Mouse (Mus musculus): ENCODE measurements around the gene Zfp219. TPM values are rescaled to one million over a fixed set of nuclear protein-coding genes. Genes with fewer than 3 reads are reported as not detected.

Zfp219 gene
- polyA plus RNA-seq, 1 experiment, result 33.1 TPM

DNA sequence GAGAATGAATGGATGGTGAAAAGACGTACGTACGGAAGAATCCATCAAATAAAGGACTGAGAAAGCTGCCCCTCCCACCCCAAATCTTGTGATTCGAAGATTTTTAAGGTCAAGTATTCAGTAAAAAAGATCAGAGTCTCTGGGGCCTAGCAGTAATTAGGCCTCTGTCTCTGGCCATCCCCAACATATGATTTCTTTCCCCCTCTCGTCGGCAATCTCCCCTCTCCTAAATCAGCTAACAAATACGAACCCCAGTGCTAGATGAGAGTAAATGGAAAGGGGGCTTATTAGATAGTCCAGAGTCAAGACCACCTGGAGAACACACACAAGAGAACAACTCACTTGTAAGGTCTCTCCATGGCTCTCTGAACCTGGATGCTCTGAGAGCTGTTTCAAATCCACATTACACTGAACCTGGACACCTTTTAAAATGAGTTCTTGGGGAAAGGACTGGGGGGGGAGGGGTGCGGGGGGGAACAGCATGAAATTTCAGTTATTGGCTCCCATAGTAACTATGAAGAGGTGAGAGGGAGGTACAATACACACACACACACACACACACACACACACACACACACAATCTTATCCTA, 7.4 kb downstream of the Zfp219 start:
- Histone ChIP-seq H3K27ac (ENCODE audit: insufficient read depth, low read length) (peak overlapping the region; percentile 58; the same call in 1 of the 2 replicates), H3K4me3 (ENCODE audit: insufficient read depth, low read length) (peak overlapping the region; percentile 33; the same call in 1 of the 2 replicates), H3K4me1 (ENCODE audit: control insufficient read depth, insufficient read depth, low read length) (peaks cover 13% of the 10 kb centered on the region)
- TF ChIP-seq POLR2A (IDR thresholded peaks at IDR 0.05; ENCODE audit: low read depth, low read length), result no peak
- no peak for TF ChIP-seq CTCF (IDR thresholded peaks at IDR 0.05; ENCODE audit: borderline replicate concordance, insufficient read depth, low read length)

GRCm38 (mm10) chr14:52012553-52012952, 8.0 kb downstream of the Zfp219 start:
- TF ChIP-seq CTCF (IDR thresholded peaks at IDR 0.05; ENCODE audit: borderline replicate concordance, insufficient read depth, low read length) (no peak), POLR2A (IDR thresholded peaks at IDR 0.05; ENCODE audit: low read depth, low read length) (no peak)
- peaks cover 13% of the 10 kb centered on the region for H3K4me1 ChIP-seq (ENCODE audit: control insufficient read depth, insufficient read depth, low read length)
- H3K27ac ChIP-seq (ENCODE audit: insufficient read depth, low read length), result peak overlapping the region; percentile 41; the same call in 1 of the 2 replicates
- H3K4me3 ChIP-seq (ENCODE audit: insufficient read depth, low read length), result no peak overlapping the region

DNA sequence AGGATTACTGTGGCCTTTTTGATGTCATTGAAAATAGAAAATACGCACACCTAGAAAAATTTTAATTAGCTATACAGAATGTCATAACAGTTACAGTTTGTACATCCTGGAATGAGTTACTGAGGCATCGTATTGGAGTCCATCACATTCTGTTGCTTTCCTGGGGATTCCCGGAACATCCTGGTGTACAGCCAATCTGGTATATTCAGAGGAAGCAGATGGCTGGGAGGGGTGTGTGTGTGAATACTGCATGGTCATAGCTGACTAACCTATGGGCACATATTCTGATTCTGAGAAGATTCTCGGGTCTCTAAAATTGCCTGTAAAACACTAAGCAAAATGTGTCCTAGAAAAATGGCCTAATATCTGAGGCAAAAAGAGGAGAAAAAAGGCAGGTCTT, 8.4 kb downstream of the Zfp219 start:
- no peak for TF ChIP-seq CTCF (IDR thresholded peaks at IDR 0.05; ENCODE audit: borderline replicate concordance, insufficient read depth, low read length)
- no peak for TF ChIP-seq POLR2A (IDR thresholded peaks at IDR 0.05; ENCODE audit: low read depth, low read length)
- Histone ChIP-seq H3K27ac (ENCODE audit: insufficient read depth, low read length) (peak overlapping the region; percentile 41; the same call in 1 of the 2 replicates), H3K4me3 (ENCODE audit: insufficient read depth, low read length) (no peak overlapping the region), H3K4me1 (ENCODE audit: control insufficient read depth, insufficient read depth, low read length) (peaks cover 13% of the 10 kb centered on the region)

DNA sequence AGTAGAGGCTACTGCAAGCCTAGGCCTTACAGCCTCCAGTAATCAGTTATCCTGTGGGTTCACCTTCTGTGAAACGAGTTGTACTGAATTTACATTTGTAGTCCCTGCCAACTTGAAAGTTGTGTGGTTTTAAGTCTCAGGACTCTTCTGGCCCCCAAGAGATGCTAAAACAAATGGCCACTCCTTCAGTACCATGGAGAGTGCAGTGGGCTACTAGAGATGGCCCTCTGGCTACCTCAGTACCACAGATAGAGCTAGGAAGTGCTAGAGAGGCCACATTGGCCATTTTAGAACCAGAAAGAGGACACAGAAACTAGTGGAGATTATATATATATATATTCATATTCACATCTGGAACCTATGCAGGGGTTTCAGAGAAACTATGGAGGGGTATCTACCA, 8.8 kb downstream of the Zfp219 start:
- H3K4me1 ChIP-seq (ENCODE audit: control insufficient read depth, insufficient read depth, low read length), result peaks cover 13% of the 10 kb centered on the region
- no peak overlapping the region for H3K4me3 ChIP-seq (ENCODE audit: insufficient read depth, low read length)
- TF ChIP-seq POLR2A (IDR thresholded peaks at IDR 0.05; ENCODE audit: low read depth, low read length), result no peak
- TF ChIP-seq CTCF (IDR thresholded peaks at IDR 0.05; ENCODE audit: borderline replicate concordance, insufficient read depth, low read length), result no peak
- no peak overlapping the region for H3K27ac ChIP-seq (ENCODE audit: insufficient read depth, low read length)

DNA sequence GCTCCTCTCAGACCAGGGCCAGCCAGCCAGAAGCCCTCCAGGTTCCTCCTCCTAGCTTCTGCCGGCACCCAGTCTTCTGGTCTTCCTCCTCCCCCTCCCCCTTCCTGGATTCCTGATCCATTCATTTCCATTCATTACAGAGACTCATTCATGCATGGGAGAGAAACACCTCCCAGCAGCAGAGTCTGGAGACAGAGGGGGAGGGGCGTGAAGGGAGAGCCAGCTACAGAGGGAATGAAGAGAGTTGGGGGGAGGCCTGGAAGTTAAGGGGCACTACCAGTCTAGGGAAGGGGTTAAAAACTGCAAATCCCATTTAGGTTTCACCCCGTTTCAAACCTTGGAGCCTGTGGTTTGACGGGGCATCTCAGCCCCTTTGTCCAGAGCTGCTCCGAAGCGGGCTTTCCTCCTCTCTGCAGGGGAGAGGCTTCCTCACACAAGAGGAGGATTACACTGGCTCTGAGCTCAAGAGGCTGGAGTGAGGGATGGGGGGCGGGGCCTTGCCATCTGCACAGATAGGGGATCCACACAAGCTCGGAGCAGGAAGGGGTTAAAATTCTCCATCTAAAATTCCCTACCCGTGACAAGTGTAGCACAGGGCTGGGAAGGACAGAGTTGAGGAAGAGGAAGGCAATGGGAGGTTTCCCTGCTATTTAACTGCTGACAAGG, 10.0 kb downstream of the Zfp219 start:
- no peak for TF ChIP-seq POLR2A (IDR thresholded peaks at IDR 0.05; ENCODE audit: low read depth, low read length)
- TF ChIP-seq CTCF (IDR thresholded peaks at IDR 0.05; ENCODE audit: borderline replicate concordance, insufficient read depth, low read length), result no peak
- H3K4me3 ChIP-seq (ENCODE audit: insufficient read depth, low read length), result no peak overlapping the region

GRCm38 (mm10) chr14:52009841-52010240, 10.7 kb downstream of the Zfp219 start:
- Histone ChIP-seq H3K27ac (ENCODE audit: insufficient read depth, low read length) (no peak overlapping the region), H3K4me3 (ENCODE audit: insufficient read depth, low read length) (no peak overlapping the region), H3K4me1 (ENCODE audit: control insufficient read depth, insufficient read depth, low read length) (peaks cover 6% of the 10 kb centered on the region)
- no peak for TF ChIP-seq CTCF (IDR thresholded peaks at IDR 0.05; ENCODE audit: borderline replicate concordance, insufficient read depth, low read length)
- TF ChIP-seq POLR2A (IDR thresholded peaks at IDR 0.05; ENCODE audit: low read depth, low read length), result no peak

More for the DNA sequence above, 10.0 kb downstream of the Zfp219 start:
- H3K4me1 ChIP-seq (ENCODE audit: control insufficient read depth, insufficient read depth, low read length), result peaks cover 6% of the 10 kb centered on the region
- no peak overlapping the region; the same call in 1 of the 2 replicates for H3K27ac ChIP-seq (ENCODE audit: insufficient read depth, low read length)

GRCm38 (mm10) chr14:52009361-52009760, 11.2 kb downstream of the Zfp219 start:
- TF ChIP-seq CTCF (IDR thresholded peaks at IDR 0.05; ENCODE audit: borderline replicate concordance, insufficient read depth, low read length) (no peak), POLR2A (IDR thresholded peaks at IDR 0.05; ENCODE audit: low read depth, low read length) (no peak)
- H3K4me3 ChIP-seq (ENCODE audit: insufficient read depth, low read length), result no peak overlapping the region
- H3K27ac ChIP-seq (ENCODE audit: insufficient read depth, low read length), result no peak overlapping the region

GRCm38 (mm10) chr14:52008321-52009203, 12.0 kb downstream of the Zfp219 start:
- TF ChIP-seq CTCF (IDR thresholded peaks at IDR 0.05; ENCODE audit: borderline replicate concordance, insufficient read depth, low read length), result peak; percentile 99
- no peak for TF ChIP-seq POLR2A (IDR thresholded peaks at IDR 0.05; ENCODE audit: low read depth, low read length)
- H3K27ac ChIP-seq (ENCODE audit: insufficient read depth, low read length), result no peak overlapping the region
- peaks cover 13% of the 10 kb centered on the region for H3K4me1 ChIP-seq (ENCODE audit: control insufficient read depth, insufficient read depth, low read length)
- no peak overlapping the region for H3K4me3 ChIP-seq (ENCODE audit: insufficient read depth, low read length)

More at GRCm38 (mm10) chr14:52009361-52009760, 11.2 kb downstream of the Zfp219 start:
- H3K4me1 ChIP-seq (ENCODE audit: control insufficient read depth, insufficient read depth, low read length), result peaks cover 9% of the 10 kb centered on the region

- TF ChIP-seq CTCF (IDR thresholded peaks at IDR 0.05; ENCODE audit: borderline replicate concordance, insufficient read depth, low read length), result no peak
- TF ChIP-seq POLR2A (IDR thresholded peaks at IDR 0.05; ENCODE audit: low read depth, low read length), result no peak
- Histone ChIP-seq H3K4me3 (ENCODE audit: insufficient read depth, low read length) (no peak overlapping the region), H3K27ac (ENCODE audit: insufficient read depth, low read length) (no peak overlapping the region), H3K4me1 (ENCODE audit: control insufficient read depth, insufficient read depth, low read length) (peaks cover 13% of the 10 kb centered on the region)
Observed at GRCm38 (mm10) chr14:52006771-52007170, 13.8 kb downstream of the Zfp219 start.
